Mouse (Mus musculus): ENCODE measurements at regions not wholly inside any gene's neighbourhood (a gene's known extent, or its start where the extent isn't known, plus 50 kb on each side); places are given as distances from the start of the nearest gene placed in this dataset.
"Not testable (repeated sequence)": the region's sequence is repeated elsewhere in the genome, so short reads cannot be mapped to it uniquely, and the experiment has no call there.

DNA sequence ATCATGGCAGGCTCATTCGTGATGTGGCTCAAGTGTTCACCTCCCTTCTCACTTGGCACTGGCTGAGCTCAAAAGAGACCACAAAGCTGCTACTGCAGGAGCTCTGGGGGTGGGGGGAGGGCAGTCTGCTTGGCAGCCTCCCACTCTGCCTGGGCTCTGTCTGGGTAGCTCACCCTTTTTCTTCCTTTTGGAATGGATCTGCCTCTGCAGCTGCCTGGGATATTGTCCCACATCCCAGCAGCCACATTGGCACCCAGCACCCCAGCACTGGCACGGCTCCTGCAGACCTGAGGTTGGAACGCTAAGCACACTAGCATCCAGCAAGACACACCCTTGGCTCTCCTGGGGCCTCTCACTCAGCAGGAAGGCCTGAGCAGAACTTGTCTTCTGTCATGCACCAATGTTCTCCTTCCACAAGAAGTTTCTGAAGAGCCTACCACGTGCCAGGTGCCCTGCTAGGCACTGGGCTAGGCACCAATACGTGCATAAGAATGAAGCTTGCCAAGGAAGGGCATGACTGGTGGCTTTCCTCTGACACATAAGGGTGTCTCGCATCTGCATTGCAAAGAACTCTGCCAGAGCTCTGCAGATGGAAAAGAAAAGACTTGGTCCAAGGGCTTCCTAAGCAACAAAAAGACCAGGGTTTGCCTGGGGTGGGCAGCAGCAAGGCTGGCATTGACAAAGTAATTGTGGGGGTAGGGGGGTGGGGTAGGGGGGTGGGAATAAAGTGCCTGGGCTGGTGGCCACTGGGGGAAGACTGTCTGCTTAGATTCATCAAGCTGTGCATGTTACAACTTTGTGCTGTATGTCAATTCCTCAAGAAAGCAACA lies 112.1 kb upstream of the Sipa1l1 start:
- H3K27ac ChIP-seq (ENCODE audit: control insufficient read depth, low read depth, low read length); H3K9me3 ChIP-seq (replicated peaks; ENCODE audit: insufficient read depth, low read length); H3K79me2 ChIP-seq (ENCODE audit: control insufficient read depth, insufficient read depth, low read length, poor library complexity); H3K4me3 ChIP-seq (ENCODE audit: control insufficient read depth in 1 of 2, insufficient read depth in 1 of 2, low read depth in 2 of 2, low read length in 2 of 2); DNase-seq (ENCODE audit: low read depth, low spot score); H3K9ac ChIP-seq (ENCODE audit: control insufficient read depth, low read depth, low read length, poor library complexity, severe bottlenecking); H3K27me3 ChIP-seq (ENCODE audit: control insufficient read depth in 1 of 2, insufficient read depth in 2 of 2, low read length in 2 of 2); H3K4me1 ChIP-seq (ENCODE audit: control insufficient read depth in 1 of 2, insufficient read depth in 2 of 2, low read length in 2 of 2); H3K36me3 ChIP-seq (ENCODE audit: control insufficient read depth in 1 of 2, insufficient read depth in 2 of 2, low read length in 2 of 2): not testable (repeated sequence)

DNA sequence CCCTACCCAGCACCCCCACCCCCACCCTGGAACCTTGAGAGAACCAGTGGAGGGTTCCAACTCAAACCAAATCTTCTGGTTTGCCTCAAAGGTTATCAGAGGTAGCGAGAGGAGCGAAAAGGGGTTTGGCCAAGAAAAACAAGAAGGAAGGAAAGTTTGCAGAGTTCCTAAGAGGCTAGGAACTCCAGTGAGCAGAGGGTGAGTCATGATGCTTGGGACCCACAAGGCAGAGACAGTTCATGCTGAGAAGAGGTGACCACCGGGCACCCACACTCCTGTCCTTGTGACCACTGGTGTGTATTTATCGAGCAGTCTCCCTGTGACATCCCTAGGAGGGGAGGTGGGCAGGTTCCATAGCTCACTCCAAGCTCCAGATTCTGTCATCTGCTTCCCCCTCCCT lies 104.1 kb upstream of the Sipa1l1 start:
- Histone ChIP-seq H3K4me1 (ENCODE audit: control insufficient read depth in 1 of 2, insufficient read depth in 2 of 2, low read length in 2 of 2) (no peaks in the 10 kb centered on the region), H3K9me3 (replicated peaks; ENCODE audit: insufficient read depth, low read length) (no peaks in the 10 kb centered on the region), H3K27me3 (ENCODE audit: control insufficient read depth in 1 of 2, insufficient read depth in 2 of 2, low read length in 2 of 2) (0 out of 4 replicates have a peak, but pooled peaks cover 0 to 1% of the 10 kb centered on the region in 2 experiments), H3K9ac (ENCODE audit: control insufficient read depth, low read depth, low read length, poor library complexity, severe bottlenecking) (no peak overlapping the region), H3K4me3 (ENCODE audit: control insufficient read depth in 1 of 2, insufficient read depth in 1 of 2, low read depth in 2 of 2, low read length in 2 of 2) (no peak overlapping the region), H3K36me3 (ENCODE audit: control insufficient read depth in 1 of 2, insufficient read depth in 2 of 2, low read length in 2 of 2) (no peaks in the 10 kb centered on the region), H3K27ac (ENCODE audit: control insufficient read depth, low read depth, low read length) (no peak overlapping the region), H3K79me2 (ENCODE audit: control insufficient read depth, insufficient read depth, low read length, poor library complexity) (no peaks in the 10 kb centered on the region)
- DNase-seq (ENCODE audit: low read depth, low spot score): no peak
- TF ChIP-seq ZC3H11A (IDR thresholded peaks at IDR 0.05; ENCODE audit: low read depth, low read length): no peak
- TF ChIP-seq ZKSCAN1 (IDR thresholded peaks at IDR 0.05; ENCODE audit: low read depth, low read length): no peak
- no peak for TF ChIP-seq SMC3 (IDR thresholded peaks at IDR 0.05; ENCODE audit: low read depth, low read length)
- TF ChIP-seq EP300 (IDR thresholded peaks at IDR 0.05; ENCODE audit: low read depth in 1 of 2, low read length in 2 of 2): no peak
- no peak for TF ChIP-seq NELFE (IDR thresholded peaks at IDR 0.05; ENCODE audit: low read depth, low read length)
- no peak for TF ChIP-seq MAX (IDR thresholded peaks at IDR 0.05; ENCODE audit: low read length)
- TF ChIP-seq NRF1 (IDR thresholded peaks at IDR 0.05; ENCODE audit: insufficient read depth, low read depth, low read length, poor library complexity, severe bottlenecking): no peak
- no peak for TF ChIP-seq POLR2AphosphoS5 (IDR thresholded peaks at IDR 0.05; ENCODE audit: borderline replicate concordance, low read depth, low read length)
- no peak for TF ChIP-seq TBP (IDR thresholded peaks at IDR 0.05; ENCODE audit: low read depth, low read length)

GRCm38 (mm10) chr12:82066860-82067259 lies 102.3 kb upstream of the Sipa1l1 start:
- no peaks in the 10 kb centered on the region for H3K4me1 ChIP-seq (ENCODE audit: control insufficient read depth in 1 of 2, insufficient read depth in 2 of 2, low read length in 2 of 2)
- no peak overlapping the region for H3K4me3 ChIP-seq (ENCODE audit: control insufficient read depth in 1 of 2, insufficient read depth in 1 of 2, low read depth in 2 of 2, low read length in 2 of 2)
- DNase-seq (ENCODE audit: low read depth, low spot score): peak; percentile 86
- H3K27me3 ChIP-seq (ENCODE audit: control insufficient read depth in 1 of 2, insufficient read depth in 2 of 2, low read length in 2 of 2): 0 out of 4 replicates have a peak, but pooled peaks cover 0 to 1% of the 10 kb centered on the region in 2 experiments
- no peaks in the 10 kb centered on the region for H3K79me2 ChIP-seq (ENCODE audit: control insufficient read depth, insufficient read depth, low read length, poor library complexity)
- no peaks in the 10 kb centered on the region for H3K36me3 ChIP-seq (ENCODE audit: control insufficient read depth in 1 of 2, insufficient read depth in 2 of 2, low read length in 2 of 2)
- no peak overlapping the region for H3K9ac ChIP-seq (ENCODE audit: control insufficient read depth, low read depth, low read length, poor library complexity, severe bottlenecking)
- H3K9me3 ChIP-seq (replicated peaks; ENCODE audit: insufficient read depth, low read length): no peaks in the 10 kb centered on the region
- no peak overlapping the region for H3K27ac ChIP-seq (ENCODE audit: control insufficient read depth, low read depth, low read length)
- TF ChIP-seq TCF12 (IDR thresholded peaks at IDR 0.05; ENCODE audit: low read depth, low read length) (no peak), JUND (IDR thresholded peaks at IDR 0.05; ENCODE audit: low read depth, low read length) (no peak), ZC3H11A (IDR thresholded peaks at IDR 0.05; ENCODE audit: low read depth, low read length) (no peak), CHD1 (IDR thresholded peaks at IDR 0.05; ENCODE audit: low read depth, low read length) (no peak), MXI1 (IDR thresholded peaks at IDR 0.05; ENCODE audit: low read depth, low read length) (peak; percentile 46), ZMIZ1 (IDR thresholded peaks at IDR 0.05; ENCODE audit: low read depth, low read length) (no peak), RCOR1 (IDR thresholded peaks at IDR 0.05; ENCODE audit: low read depth, low read length) (no peak), NRF1 (IDR thresholded peaks at IDR 0.05; ENCODE audit: insufficient read depth, low read depth, low read length, poor library complexity, severe bottlenecking) (no peak), UBTF (IDR thresholded peaks at IDR 0.05; ENCODE audit: borderline replicate concordance, insufficient read depth, low read depth, low read length) (no peak), NELFE (IDR thresholded peaks at IDR 0.05; ENCODE audit: low read depth, low read length) (no peak), E2F4 (IDR thresholded peaks at IDR 0.05; ENCODE audit: borderline replicate concordance, low read depth, low read length) (no peak), TBP (IDR thresholded peaks at IDR 0.05; ENCODE audit: low read depth, low read length) (0 out of 2 replicates have a peak, but pooled peaks have one; percentile 44), KAT2A (conservative IDR thresholded peaks at IDR 0.05; ENCODE audit: low read depth, low read length) (no peak), USF1 (IDR thresholded peaks at IDR 0.05; ENCODE audit: low read depth, low read length) (no peak), ZNF384 (IDR thresholded peaks at IDR 0.05; ENCODE audit: low read depth, low read length) (no peak), MYC (IDR thresholded peaks at IDR 0.05; ENCODE audit: low read depth, low read length) (peak; percentile 70; the same call in 1 of the 2 replicates), MAZ (IDR thresholded peaks at IDR 0.05; ENCODE audit: low read depth, low read length) (no peak), ETS1 (IDR thresholded peaks at IDR 0.05; ENCODE audit: low read depth, low read length) (no peak), CTCF (IDR thresholded peaks at IDR 0.05 in 2 of 3, conservative IDR thresholded peaks at IDR 0.05 in 1 of 3; ENCODE audit: control insufficient read depth in 1 of 3, insufficient read depth in 1 of 3, low read depth in 2 of 3, low read length in 3 of 3, poor library complexity in 1 of 3, severe bottlenecking in 1 of 3) (no peak)

Data from MEL (cell line).